Mouse (Mus musculus): Measurements from ENCODE around the gene Frmd4b. TPM values are rescaled to one million over a fixed set of nuclear protein-coding genes. Genes with fewer than 3 reads are reported as not detected.

The Frmd4b gene
- polyA plus RNA-seq, 1 experiment = 4.8 TPM

- H3K27me3 ChIP-seq (ENCODE audit: control insufficient read depth, insufficient read depth, low read length) = no peaks in the 10 kb centered on the region
- WGBS = 76% methylated on average over 5 of the region's 5 CpGs
- no peak for TF ChIP-seq POLR2A (IDR thresholded peaks at IDR 0.05; ENCODE audit: low read depth, low read length)
- no peak for TF ChIP-seq CTCF (IDR thresholded peaks at IDR 0.05; ENCODE audit: extremely low read depth, insufficient read length, insufficient replicate concordance, low read depth, low read length)
These were observed 42.4 kb downstream of the Frmd4b start for GRCm38 (mm10) chr6:97574973-97575372.

GRCm38 (mm10) chr6:97572226-97572625 lies 45.1 kb downstream of the Frmd4b start:
- Histone ChIP-seq H3K27ac (ENCODE audit: insufficient read depth, low read depth, low read length) (no peak overlapping the region), H3K36me3 (ENCODE audit: control insufficient read depth, insufficient read depth, low read length) (no peaks in the 10 kb centered on the region), H3K4me3 (ENCODE audit: low read depth, low read length) (no peak overlapping the region), H3K4me1 (ENCODE audit: control insufficient read depth, insufficient read depth, insufficient read length, low read length) (no peaks in the 10 kb centered on the region), H3K27me3 (ENCODE audit: control insufficient read depth, insufficient read depth, low read length) (no peaks in the 10 kb centered on the region)
- TF ChIP-seq POLR2A (IDR thresholded peaks at IDR 0.05; ENCODE audit: low read depth, low read length) (no peak), CTCF (IDR thresholded peaks at IDR 0.05; ENCODE audit: extremely low read depth, insufficient read length, insufficient replicate concordance, low read depth, low read length) (no peak)
- 78% methylated on average over 5 of the region's 5 CpGs for WGBS

More at GRCm38 (mm10) chr6:97574973-97575372, 42.4 kb downstream of the Frmd4b start:
- H3K4me1 ChIP-seq (ENCODE audit: control insufficient read depth, insufficient read depth, insufficient read length, low read length) = no peaks in the 10 kb centered on the region
- H3K27ac ChIP-seq (ENCODE audit: insufficient read depth, low read depth, low read length) = no peak overlapping the region
- H3K4me3 ChIP-seq (ENCODE audit: low read depth, low read length) = no peak overlapping the region
- H3K36me3 ChIP-seq (ENCODE audit: control insufficient read depth, insufficient read depth, low read length) = no peaks in the 10 kb centered on the region

GRCm38 (mm10) chr6:97568538-97568937 lies 48.8 kb downstream of the Frmd4b start:
- H3K27ac ChIP-seq (ENCODE audit: insufficient read depth, low read depth, low read length) = no peak overlapping the region
- no peaks in the 10 kb centered on the region for H3K36me3 ChIP-seq (ENCODE audit: control insufficient read depth, insufficient read depth, low read length)
- TF ChIP-seq POLR2A (IDR thresholded peaks at IDR 0.05; ENCODE audit: low read depth, low read length) = no peak
- no peak for TF ChIP-seq CTCF (IDR thresholded peaks at IDR 0.05; ENCODE audit: extremely low read depth, insufficient read length, insufficient replicate concordance, low read depth, low read length)
- no peak overlapping the region for H3K4me3 ChIP-seq (ENCODE audit: low read depth, low read length)
- no peaks in the 10 kb centered on the region for H3K4me1 ChIP-seq (ENCODE audit: control insufficient read depth, insufficient read depth, insufficient read length, low read length)
- no peaks in the 10 kb centered on the region for H3K27me3 ChIP-seq (ENCODE audit: control insufficient read depth, insufficient read depth, low read length)
- 33% methylated on average over 6 of the region's 6 CpGs for WGBS

- H3K27me3 ChIP-seq (ENCODE audit: control insufficient read depth, insufficient read depth, low read length) = no peaks in the 10 kb centered on the region
- H3K27ac ChIP-seq (ENCODE audit: insufficient read depth, low read depth, low read length) = no peak overlapping the region
- 76% methylated on average over 4 of the region's 4 CpGs for WGBS
- H3K36me3 ChIP-seq (ENCODE audit: control insufficient read depth, insufficient read depth, low read length) = no peaks in the 10 kb centered on the region
- no peaks in the 10 kb centered on the region for H3K4me1 ChIP-seq (ENCODE audit: control insufficient read depth, insufficient read depth, insufficient read length, low read length)
- TF ChIP-seq CTCF (IDR thresholded peaks at IDR 0.05; ENCODE audit: extremely low read depth, insufficient read length, insufficient replicate concordance, low read depth, low read length) (no peak), POLR2A (IDR thresholded peaks at IDR 0.05; ENCODE audit: low read depth, low read length) (no peak)
- H3K4me3 ChIP-seq (ENCODE audit: low read depth, low read length) = no peak overlapping the region
These were observed 50.6 kb downstream of the Frmd4b start for GRCm38 (mm10) chr6:97566746-97567145.

- Histone ChIP-seq H3K27me3 (ENCODE audit: control insufficient read depth, insufficient read depth, low read length) (no peaks in the 10 kb centered on the region), H3K4me1 (ENCODE audit: control insufficient read depth, insufficient read depth, insufficient read length, low read length) (no peaks in the 10 kb centered on the region), H3K27ac (ENCODE audit: insufficient read depth, low read depth, low read length) (no peak overlapping the region), H3K4me3 (ENCODE audit: low read depth, low read length) (no peak overlapping the region), H3K36me3 (ENCODE audit: control insufficient read depth, insufficient read depth, low read length) (no peaks in the 10 kb centered on the region)
- 71% methylated on average over 8 of the region's 8 CpGs for WGBS
- TF ChIP-seq CTCF (IDR thresholded peaks at IDR 0.05; ENCODE audit: extremely low read depth, insufficient read length, insufficient replicate concordance, low read depth, low read length) (no peak), POLR2A (IDR thresholded peaks at IDR 0.05; ENCODE audit: low read depth, low read length) (no peak)
These were observed 60.2 kb downstream of the Frmd4b start for GRCm38 (mm10) chr6:97557147-97557546.

GRCm38 (mm10) chr6:97555637-97556036 lies 61.7 kb downstream of the Frmd4b start:
- 97% methylated on average over 7 of the region's 7 CpGs for WGBS
- TF ChIP-seq POLR2A (IDR thresholded peaks at IDR 0.05; ENCODE audit: low read depth, low read length) = no peak
- no peak for TF ChIP-seq CTCF (IDR thresholded peaks at IDR 0.05; ENCODE audit: extremely low read depth, insufficient read length, insufficient replicate concordance, low read depth, low read length)
- Histone ChIP-seq H3K36me3 (ENCODE audit: control insufficient read depth, insufficient read depth, low read length) (no peaks in the 10 kb centered on the region), H3K27ac (ENCODE audit: insufficient read depth, low read depth, low read length) (no peak overlapping the region), H3K4me3 (ENCODE audit: low read depth, low read length) (no peak overlapping the region), H3K27me3 (ENCODE audit: control insufficient read depth, insufficient read depth, low read length) (no peaks in the 10 kb centered on the region), H3K4me1 (ENCODE audit: control insufficient read depth, insufficient read depth, insufficient read length, low read length) (no peaks in the 10 kb centered on the region)

GRCm38 (mm10) chr6:97553431-97553830 lies 63.9 kb downstream of the Frmd4b start:
- no peaks in the 10 kb centered on the region for H3K27me3 ChIP-seq (ENCODE audit: control insufficient read depth, insufficient read depth, low read length)
- WGBS = 64% methylated on average over 4 of the region's 4 CpGs
- no peaks in the 10 kb centered on the region for H3K36me3 ChIP-seq (ENCODE audit: control insufficient read depth, insufficient read depth, low read length)
- no peak overlapping the region for H3K4me3 ChIP-seq (ENCODE audit: low read depth, low read length)
- H3K4me1 ChIP-seq (ENCODE audit: control insufficient read depth, insufficient read depth, insufficient read length, low read length) = no peaks in the 10 kb centered on the region
- TF ChIP-seq CTCF (IDR thresholded peaks at IDR 0.05; ENCODE audit: extremely low read depth, insufficient read length, insufficient replicate concordance, low read depth, low read length) (no peak), POLR2A (IDR thresholded peaks at IDR 0.05; ENCODE audit: low read depth, low read length) (no peak)
- H3K27ac ChIP-seq (ENCODE audit: insufficient read depth, low read depth, low read length) = no peak overlapping the region

Data from small intestine, adult 2 months (tissue).